Mouse (Mus musculus): ENCODE measurements at regions not wholly inside any gene's neighbourhood (a gene's known extent, or its start where the extent isn't known, plus 50 kb on each side); places are given as distances from the start of the nearest gene placed in this dataset.
"Not testable (repeated sequence)": the region's sequence is repeated elsewhere in the genome, so short reads cannot be mapped to it uniquely, and the experiment has no call there.

- no peak for DNase-seq (ENCODE audit: low read depth, low spot score)
Measured at GRCm38 (mm10) chr3:121584317-121584716, 52.1 kb upstream of the Slc44a3 start.

DNA sequence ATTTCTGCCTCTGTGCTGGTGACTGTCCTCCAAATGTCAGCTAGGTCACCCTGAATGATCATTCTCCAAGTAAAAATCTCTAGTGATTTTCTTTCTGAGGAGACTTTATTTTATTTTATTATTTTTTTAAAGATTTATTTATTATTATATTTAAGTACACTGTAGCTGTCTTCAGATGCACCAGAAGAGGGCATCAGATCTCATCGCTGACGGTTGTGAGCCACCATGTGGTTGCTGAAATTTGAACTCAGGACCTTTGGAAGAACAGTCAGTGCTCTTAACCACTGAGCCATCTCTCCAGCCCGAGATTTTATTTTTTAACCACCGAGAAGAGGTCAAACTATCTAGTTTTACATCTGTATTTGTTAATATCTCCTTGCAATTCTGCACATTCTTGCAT, 50.5 kb upstream of the Slc44a3 start:
- not testable (repeated sequence) for DNase-seq (ENCODE audit: low read depth, low spot score)
